Mouse (Mus musculus): ENCODE data around the gene Dmrtb1. TPM values are rescaled to one million over a fixed set of nuclear protein-coding genes. Genes with fewer than 3 reads are reported as not detected.

The Dmrtb1 gene
- not detected for total RNA-seq (2022)

GRCm38 (mm10) chr4:107684130-107684529, at the start of gene Dmrtb1:
Gene Dmrtb1 (minus strand): TSS chr4:107684230.
- no peak for DNase-seq (ENCODE audit: low spot score)

GRCm38 (mm10) chr4:107733603-107734002, 49.6 kb upstream of the Dmrtb1 start:
- no peak for DNase-seq (ENCODE audit: low spot score)

- no peak for DNase-seq (ENCODE audit: low spot score)
Observed at GRCm38 (mm10) chr4:107732624-107733023, 48.6 kb upstream of the Dmrtb1 start.

- DNase-seq (ENCODE audit: low spot score): no peak
Observed at GRCm38 (mm10) chr4:107732182-107732581, 48.2 kb upstream of the Dmrtb1 start.

GRCm38 (mm10) chr4:107731088-107731465, 47.0 kb upstream of the Dmrtb1 start:
- no peak for DNase-seq (ENCODE audit: low spot score)

- no peak for DNase-seq (ENCODE audit: low spot score)
Observed at GRCm38 (mm10) chr4:107730391-107731087, 46.5 kb upstream of the Dmrtb1 start.

- DNase-seq (ENCODE audit: low spot score): no peak
Observed at GRCm38 (mm10) chr4:107725432-107725831, 41.4 kb upstream of the Dmrtb1 start.

- no peak for DNase-seq (ENCODE audit: low spot score)
Observed at GRCm38 (mm10) chr4:107720043-107720830, 36.2 kb upstream of the Dmrtb1 start.

GRCm38 (mm10) chr4:107719161-107719560, 35.1 kb upstream of the Dmrtb1 start:
- no peak for DNase-seq (ENCODE audit: low spot score)

- no peak for DNase-seq (ENCODE audit: low spot score)
Observed at GRCm38 (mm10) chr4:107718720-107719119, 34.7 kb upstream of the Dmrtb1 start.

- DNase-seq (ENCODE audit: low spot score): no peak
Observed at GRCm38 (mm10) chr4:107717718-107718313, 33.8 kb upstream of the Dmrtb1 start.

GRCm38 (mm10) chr4:107716754-107717299, 32.8 kb upstream of the Dmrtb1 start:
- DNase-seq (ENCODE audit: low spot score): no peak

- no peak for DNase-seq (ENCODE audit: low spot score)
Observed at GRCm38 (mm10) chr4:107706884-107707283, 22.9 kb upstream of the Dmrtb1 start.

- DNase-seq (ENCODE audit: low spot score): no peak
Observed at GRCm38 (mm10) chr4:107704185-107704584, 20.2 kb upstream of the Dmrtb1 start.

- no peak for DNase-seq (ENCODE audit: low spot score)
Observed at GRCm38 (mm10) chr4:107701679-107702078, 17.6 kb upstream of the Dmrtb1 start.

GRCm38 (mm10) chr4:107701116-107701515, 17.1 kb upstream of the Dmrtb1 start:
- DNase-seq (ENCODE audit: low spot score): no peak

GRCm38 (mm10) chr4:107699271-107699670, 15.2 kb upstream of the Dmrtb1 start:
- DNase-seq (ENCODE audit: low spot score): no peak

- DNase-seq (ENCODE audit: low spot score): no peak
Observed at GRCm38 (mm10) chr4:107693816-107694215, 9.8 kb upstream of the Dmrtb1 start.

GRCm38 (mm10) chr4:107688213-107688612, 4.2 kb upstream of the Dmrtb1 start:
- DNase-seq (ENCODE audit: low spot score): no peak

- no peak for DNase-seq (ENCODE audit: low spot score)
Observed at GRCm38 (mm10) chr4:107687127-107687526, 3.1 kb upstream of the Dmrtb1 start.

- DNase-seq (ENCODE audit: low spot score): no peak
Observed at GRCm38 (mm10) chr4:107683006-107683756, 849 bp downstream of the Dmrtb1 start.

Data from heart, adult 8-10 months (tissue).